Mouse (Mus musculus) kidney, embryonic 14.5 days (tissue): Measurements from ENCODE around the gene Smim14. TPM values are rescaled to one million over a fixed set of nuclear protein-coding genes. Genes with fewer than 3 reads are reported as not detected.

Experiments used
- ATAC-seq: fragments of 200-750 bp; cut with Nextera tagmentation; 2 replicates; pipeline ENCODE4 v1.8.0; 2017; ENCODE audit warnings: moderate number of reproducible peaks, mild to moderate bottlenecking, moderate TSS enrichment, moderate library complexity; ENCODE audit not compliant: low FRiP score, low TSS enrichment
- H3K27ac ChIP-seq: fragments of 300-500 bp; sonication (generic); 2 replicates; pipeline ENCODE4 v1.5.1; 2014; ENCODE audit warnings: low read depth, mild to moderate bottlenecking, low read length, moderate library complexity, mixed read lengths
- H3K27me3 ChIP-seq: fragments of 300-500 bp; sonication (generic); 2 replicates; pipeline ENCODE4 v1.6.1; 2014; ENCODE audit warnings: mild to moderate bottlenecking, low read length; ENCODE audit not compliant: control insufficient read depth, insufficient read depth
- H3K36me3 ChIP-seq: fragments of 300-500 bp; sonication (generic); 2 replicates; pipeline ENCODE4 v1.6.1; 2014; ENCODE audit warnings: low read length, mixed read lengths; ENCODE audit not compliant: control insufficient read depth, insufficient read depth
- H3K4me1 ChIP-seq: fragments of 300-500 bp; sonication (generic); 2 replicates; pipeline ENCODE4 v1.6.1; 2014; ENCODE audit warnings: low read length, mixed read lengths; ENCODE audit not compliant: control insufficient read depth, insufficient read depth
- H3K4me2 ChIP-seq: fragments of 300-500 bp; sonication (generic); replicated peaks from 2 replicates; pipeline ENCODE4 v1.6.1; 2014; ENCODE audit warnings: low read depth, mild to moderate bottlenecking, low read length
- H3K4me3 ChIP-seq: fragments of 300-500 bp; sonication (generic); 2 replicates; pipeline ENCODE4 v1.5.1; 2014; ENCODE audit warnings: mild to moderate bottlenecking, low read length
- H3K9ac ChIP-seq: fragments of 300-500 bp; sonication (generic); 2 replicates; pipeline ENCODE4 v1.6.1; 2014; ENCODE audit warnings: low read depth, mild to moderate bottlenecking, low read length, moderate library complexity
- H3K9me3 ChIP-seq: fragments of 300-500 bp; sonication (generic); 2 replicates; pipeline ENCODE4 v1.6.1; 2016; ENCODE audit warnings: low read length; ENCODE audit not compliant: control insufficient read depth
- WGBS: fragments of 180-500 bp; shearing (Covaris S2); extraction: QIAGEN DNeasy Blood & Tissue Kit; methylation state at CpG from one replicate; pipeline ENCODE4 v1.1.7; 2014; 5-methylcytosine and 5-hydroxymethylcytosine counted together
- polyA plus RNA-seq: library from polyadenylated mRNA; unstranded; fragments of >200 nt; fragmentation: Nextera tagmentation; extraction: Ambion mirVana; gene quantifications from 2 replicates; pipeline ENCODE4 v1.2.1, GENCODE M21; 2014

Gene Smim14
- polyA plus RNA-seq, 1 experiment from 2014 or later = 91.6 TPM

DNA sequence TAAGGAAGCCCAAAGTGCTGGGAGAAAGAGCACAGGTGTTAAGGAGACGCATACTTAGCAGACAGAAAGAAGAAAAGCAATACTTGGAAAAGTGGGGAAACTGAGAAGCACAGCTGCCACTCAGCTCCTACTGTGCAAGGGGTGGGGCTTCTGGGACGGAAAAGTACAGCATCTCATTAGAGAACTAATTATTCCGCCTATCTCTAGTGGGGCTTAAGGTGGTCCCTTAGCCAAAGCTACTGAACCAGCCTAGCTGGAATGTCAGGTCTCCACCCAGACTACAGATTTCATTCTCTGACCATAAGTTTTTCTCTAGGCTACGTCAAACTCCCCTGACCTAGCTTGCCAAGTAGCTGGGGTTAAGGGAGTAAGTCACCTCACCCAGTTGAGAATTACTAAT lies 2.5 kb downstream of the Smim14 start:
- Histone ChIP-seq H3K4me1 (peaks cover 4% of the 10 kb centered on the region), H3K36me3 (no peaks in the 10 kb centered on the region), H3K27ac (no peak overlapping the region), H3K4me2 (no peak overlapping the region), H3K27me3 (no peaks in the 10 kb centered on the region), H3K9ac (no peak overlapping the region), H3K4me3 (no peak overlapping the region), H3K9me3 (no peaks in the 10 kb centered on the region)
- WGBS = 77% methylated on average over 4 of the region's 4 CpGs
- no peak for ATAC-seq

DNA sequence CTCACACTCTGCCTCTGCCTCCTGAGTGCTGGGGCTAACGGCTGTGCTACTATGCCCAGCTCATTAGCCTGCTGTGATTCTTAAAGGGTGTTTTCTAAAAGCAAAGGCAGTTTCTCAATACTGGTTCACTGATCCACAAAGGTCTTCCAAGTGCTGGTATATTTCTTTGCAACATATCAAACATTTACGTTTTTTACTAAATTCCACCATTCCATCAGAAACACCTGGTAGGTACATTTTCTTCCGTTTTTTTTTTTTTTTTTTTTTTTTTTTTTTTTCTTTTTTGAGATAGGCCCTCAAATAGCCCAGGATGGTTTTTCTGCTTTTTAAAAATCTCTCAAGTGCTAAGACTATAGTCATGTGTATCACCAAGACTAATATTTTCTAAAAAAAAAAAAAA lies 5.7 kb downstream of the Smim14 start:
- no peaks in the 10 kb centered on the region for H3K36me3 ChIP-seq
- 81% methylated on average over 3 of the region's 3 CpGs for WGBS
- no peak overlapping the region for H3K9ac ChIP-seq
- no peak overlapping the region for H3K4me3 ChIP-seq
- H3K9me3 ChIP-seq = no peaks in the 10 kb centered on the region
- ATAC-seq = no peak
- no peaks in the 10 kb centered on the region for H3K27me3 ChIP-seq
- no peaks in the 10 kb centered on the region; the same call in 1 of the 2 replicates for H3K4me1 ChIP-seq
- H3K4me2 ChIP-seq = no peak overlapping the region
- no peak overlapping the region for H3K27ac ChIP-seq

DNA sequence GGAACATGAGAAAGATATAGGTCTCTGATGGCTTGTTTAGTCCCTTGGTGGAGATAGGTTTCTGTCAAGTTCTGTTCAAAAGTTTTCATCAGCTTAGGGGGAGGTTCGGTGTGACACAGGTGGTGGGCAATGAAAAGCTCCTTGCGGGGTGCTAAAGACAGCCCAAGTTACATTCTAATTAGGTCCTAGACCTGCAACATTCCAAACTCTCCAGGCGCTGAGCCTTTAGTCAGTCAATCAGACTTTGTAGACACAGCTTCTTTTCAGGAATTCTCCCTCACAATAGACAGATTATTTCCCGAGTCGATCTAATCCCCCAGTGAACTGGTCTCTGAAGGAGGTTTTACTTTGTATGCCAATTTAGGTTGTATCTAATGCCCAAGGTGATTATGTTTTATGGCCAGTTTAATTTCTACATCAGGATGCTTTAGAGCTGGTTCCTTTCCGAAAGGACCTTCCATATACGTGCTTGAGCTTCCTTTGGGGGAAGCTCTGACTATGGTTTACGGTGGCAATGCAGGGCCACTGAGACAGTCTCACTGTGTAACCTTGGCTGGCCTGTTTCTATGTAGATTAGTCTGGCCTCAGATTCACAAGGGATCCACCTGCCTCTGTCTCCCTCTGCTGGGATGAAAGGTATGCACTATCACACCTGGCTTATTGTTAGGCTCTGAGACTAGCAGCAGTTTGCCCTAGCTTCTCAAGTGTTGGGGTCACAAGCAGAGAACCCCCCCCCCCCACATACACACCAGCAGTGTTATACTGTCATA lies 11.1 kb downstream of the Smim14 start:
- no peak for ATAC-seq
- Histone ChIP-seq H3K9me3 (no peaks in the 10 kb centered on the region), H3K4me2 (no peak overlapping the region), H3K4me3 (no peak overlapping the region), H3K36me3 (no peaks in the 10 kb centered on the region), H3K4me1 (no peaks in the 10 kb centered on the region), H3K27me3 (no peaks in the 10 kb centered on the region), H3K27ac (no peak overlapping the region), H3K9ac (no peak overlapping the region)
- WGBS = 18% methylated on average over 8 of the region's 8 CpGs

DNA sequence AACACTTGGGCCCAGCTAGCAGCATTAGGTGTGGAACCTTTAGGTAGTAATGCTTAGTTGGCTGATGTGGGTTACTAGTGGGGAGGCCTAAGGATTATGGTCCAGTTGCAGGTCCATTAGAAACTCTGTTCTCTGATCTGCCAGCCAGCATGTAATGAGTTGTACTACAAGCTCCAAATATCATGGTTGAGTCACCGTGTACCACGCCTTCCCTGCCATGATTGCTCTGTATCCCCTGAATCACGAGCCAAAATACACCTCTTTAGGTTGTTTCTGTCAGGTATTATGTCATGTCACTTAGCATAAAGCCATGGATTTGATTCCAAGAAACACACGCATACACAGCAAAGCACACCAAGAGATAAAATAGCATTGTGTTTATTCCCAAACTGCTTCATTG lies 12.2 kb downstream of the Smim14 start:
- Histone ChIP-seq H3K9ac (no peak overlapping the region), H3K36me3 (no peaks in the 10 kb centered on the region), H3K4me2 (no peak overlapping the region), H3K4me1 (no peaks in the 10 kb centered on the region), H3K27me3 (no peaks in the 10 kb centered on the region), H3K27ac (no peak overlapping the region), H3K4me3 (no peak overlapping the region), H3K9me3 (no peaks in the 10 kb centered on the region)
- WGBS = 79% methylated on average over 4 of the region's 4 CpGs
- no peak for ATAC-seq

DNA sequence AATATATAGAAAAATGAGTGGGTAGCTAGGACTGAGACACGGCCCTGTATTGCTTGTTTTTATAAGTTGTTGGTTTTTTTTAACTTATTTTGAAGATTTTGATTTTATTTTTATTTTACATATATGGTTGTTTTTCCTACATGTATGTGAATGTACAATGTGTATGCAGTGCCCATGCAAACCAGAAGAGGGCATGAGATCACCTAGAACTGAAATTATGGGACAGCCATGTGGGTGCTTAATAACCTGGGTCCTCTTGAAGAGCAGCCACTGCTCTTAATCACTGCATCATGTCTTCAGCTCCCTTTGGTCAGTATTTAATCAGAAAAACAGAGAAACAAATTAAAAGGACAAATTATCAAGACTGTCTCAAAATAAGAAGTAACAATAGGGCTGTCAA lies 15.2 kb downstream of the Smim14 start:
- WGBS = 82% methylated on average over 1 of the region's 1 CpGs
- Histone ChIP-seq H3K4me1 (no peaks in the 10 kb centered on the region), H3K36me3 (no peaks in the 10 kb centered on the region), H3K9ac (no peak overlapping the region), H3K4me3 (no peak overlapping the region), H3K27me3 (no peaks in the 10 kb centered on the region), H3K4me2 (no peak overlapping the region), H3K27ac (no peak overlapping the region), H3K9me3 (no peaks in the 10 kb centered on the region)
- ATAC-seq = no peak

DNA sequence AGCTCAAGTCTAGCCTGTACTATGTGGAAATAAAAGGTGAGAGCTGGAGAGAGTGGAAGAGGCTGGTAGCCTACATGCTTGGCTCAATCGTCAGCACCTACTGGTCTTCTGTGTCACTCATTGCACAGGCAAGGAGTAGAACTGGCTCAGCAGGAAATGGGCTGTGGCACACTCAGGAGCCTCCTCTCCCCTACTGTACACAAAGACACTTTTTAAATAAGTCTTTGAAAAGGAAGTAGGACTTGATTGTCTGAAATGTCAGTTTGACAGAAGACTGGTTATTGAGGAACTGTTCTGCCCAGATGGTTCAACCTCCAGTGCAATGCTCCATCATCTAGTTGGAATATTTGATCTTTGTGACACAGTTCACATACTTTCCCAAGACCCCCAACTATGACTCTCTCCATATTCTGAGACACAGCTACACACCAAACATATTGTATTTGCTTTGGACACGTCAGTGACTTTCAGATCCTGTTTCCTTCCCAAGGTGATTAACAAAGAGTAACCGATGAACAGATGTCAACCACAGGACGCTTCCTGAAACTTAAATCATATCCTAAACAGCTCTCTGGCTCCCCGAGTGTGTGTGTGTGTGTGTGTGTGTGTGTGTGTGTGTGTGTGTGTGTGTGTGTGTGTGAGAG lies 22.2 kb downstream of the Smim14 start:
- Histone ChIP-seq H3K4me2 (no peak overlapping the region), H3K9me3 (no peaks in the 10 kb centered on the region), H3K36me3 (no peaks in the 10 kb centered on the region), H3K4me3 (no peak overlapping the region), H3K27ac (no peak overlapping the region), H3K4me1 (peaks cover 3% of the 10 kb centered on the region; the same call in 1 of the 2 replicates), H3K27me3 (no peaks in the 10 kb centered on the region), H3K9ac (no peak overlapping the region)
- no peak for ATAC-seq
- 50% methylated on average over 5 of the region's 5 CpGs for WGBS

DNA sequence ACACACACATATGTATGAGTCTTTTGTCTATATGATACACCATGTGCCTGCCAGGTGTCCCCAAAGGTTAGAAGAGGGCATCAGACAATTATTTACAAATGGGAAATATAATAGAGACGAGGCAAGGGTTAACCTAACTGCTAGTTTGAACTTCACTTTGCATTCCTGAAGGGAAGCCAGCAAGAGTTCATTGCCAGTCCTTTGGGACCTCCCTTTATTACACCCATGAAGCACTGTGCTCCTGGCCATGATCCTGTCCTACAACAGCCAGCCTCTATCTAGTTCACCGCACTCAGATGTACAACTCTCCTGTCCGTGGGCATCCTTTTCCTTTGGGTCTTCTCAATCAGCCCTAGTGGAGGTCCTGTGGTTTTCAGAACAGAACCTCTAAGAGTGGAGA lies 23.5 kb downstream of the Smim14 start:
- H3K4me2 ChIP-seq = no peak overlapping the region
- H3K4me3 ChIP-seq = no peak overlapping the region
- no peak for ATAC-seq
- H3K27ac ChIP-seq = no peak overlapping the region
- H3K4me1 ChIP-seq = peaks cover 3% of the 10 kb centered on the region; the same call in 1 of the 2 replicates
- WGBS = 73% methylated on average over 3 of the region's 3 CpGs
- no peaks in the 10 kb centered on the region for H3K27me3 ChIP-seq
- no peaks in the 10 kb centered on the region for H3K9me3 ChIP-seq
- H3K9ac ChIP-seq = no peak overlapping the region
- H3K36me3 ChIP-seq = no peaks in the 10 kb centered on the region

DNA sequence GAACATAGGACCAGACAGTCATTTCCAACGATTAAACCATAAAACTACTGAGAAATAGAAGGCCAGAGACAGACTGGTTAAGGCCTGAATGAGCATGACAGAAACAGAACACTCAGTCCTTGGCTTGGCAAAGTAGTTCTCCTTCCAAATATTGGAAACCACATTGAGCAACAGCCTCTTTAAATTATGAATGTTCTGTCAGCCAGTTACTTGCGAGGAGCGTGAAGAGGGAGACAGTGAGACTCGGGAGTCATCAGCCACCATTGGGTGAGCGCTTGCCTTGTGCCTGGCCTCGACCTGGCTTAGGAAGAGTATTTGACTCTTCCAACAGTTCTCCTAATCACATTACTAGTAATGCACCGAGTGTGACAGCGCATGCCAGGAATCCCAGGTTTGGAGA lies 28.6 kb downstream of the Smim14 start:
- no peaks in the 10 kb centered on the region for H3K36me3 ChIP-seq
- H3K4me2 ChIP-seq = no peak overlapping the region
- H3K9ac ChIP-seq = no peak overlapping the region
- 81% methylated on average over 8 of the region's 8 CpGs for WGBS
- ATAC-seq = no peak
- H3K4me1 ChIP-seq = no peaks in the 10 kb centered on the region
- no peak overlapping the region for H3K4me3 ChIP-seq
- H3K9me3 ChIP-seq = no peaks in the 10 kb centered on the region
- no peak overlapping the region for H3K27ac ChIP-seq
- H3K27me3 ChIP-seq = no peaks in the 10 kb centered on the region

DNA sequence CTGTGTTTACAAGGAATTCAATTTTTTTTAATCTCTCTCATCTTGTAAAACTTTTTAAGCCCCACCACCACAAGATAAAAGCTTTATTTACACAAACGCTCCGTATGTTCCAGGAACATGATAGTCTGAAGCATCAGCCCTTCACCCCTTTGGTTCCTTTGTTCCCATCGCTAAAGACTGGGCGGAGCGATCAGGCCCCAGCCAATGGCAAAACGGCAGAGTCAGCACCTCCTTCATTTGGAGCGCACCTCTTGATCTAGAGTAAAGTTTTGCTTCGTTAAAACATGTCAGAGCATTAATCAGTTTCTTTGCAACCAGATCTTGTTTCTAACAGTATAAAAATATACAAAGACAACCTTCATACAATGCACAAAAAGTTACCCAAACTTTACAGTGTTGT lies 31.2 kb downstream of the Smim14 start:
- peak; percentile 62; the same call in 1 of the 2 replicates for ATAC-seq
- H3K36me3 ChIP-seq = no peaks in the 10 kb centered on the region
- H3K4me1 ChIP-seq = no peaks in the 10 kb centered on the region
- peak overlapping the region; percentile 10; the same call in 1 of the 2 replicates for H3K4me3 ChIP-seq
- peak overlapping the region; percentile 5; the same call in 1 of the 2 replicates for H3K4me2 ChIP-seq
- H3K9me3 ChIP-seq = no peaks in the 10 kb centered on the region
- no peaks in the 10 kb centered on the region for H3K27me3 ChIP-seq
- no peak overlapping the region for H3K9ac ChIP-seq
- no peak overlapping the region for H3K27ac ChIP-seq
- 8% methylated on average over 8 of the region's 8 CpGs for WGBS
